Mouse (Mus musculus) liver, adult (tissue): Measurements from ENCODE around the gene Mcl1.
A peak's percentile ranks its signal among the peaks of the same experiment; 100 is the strongest.

ENCODE experiments used
- GATA4 ChIP-seq: IDR thresholded peaks from 2 replicates; pipeline ENCODE4 v1.6.1; 2014; ENCODE audit warnings: mild to moderate bottlenecking, low read length; ENCODE audit not compliant: insufficient replicate concordance

Gene Mcl1

DNA sequence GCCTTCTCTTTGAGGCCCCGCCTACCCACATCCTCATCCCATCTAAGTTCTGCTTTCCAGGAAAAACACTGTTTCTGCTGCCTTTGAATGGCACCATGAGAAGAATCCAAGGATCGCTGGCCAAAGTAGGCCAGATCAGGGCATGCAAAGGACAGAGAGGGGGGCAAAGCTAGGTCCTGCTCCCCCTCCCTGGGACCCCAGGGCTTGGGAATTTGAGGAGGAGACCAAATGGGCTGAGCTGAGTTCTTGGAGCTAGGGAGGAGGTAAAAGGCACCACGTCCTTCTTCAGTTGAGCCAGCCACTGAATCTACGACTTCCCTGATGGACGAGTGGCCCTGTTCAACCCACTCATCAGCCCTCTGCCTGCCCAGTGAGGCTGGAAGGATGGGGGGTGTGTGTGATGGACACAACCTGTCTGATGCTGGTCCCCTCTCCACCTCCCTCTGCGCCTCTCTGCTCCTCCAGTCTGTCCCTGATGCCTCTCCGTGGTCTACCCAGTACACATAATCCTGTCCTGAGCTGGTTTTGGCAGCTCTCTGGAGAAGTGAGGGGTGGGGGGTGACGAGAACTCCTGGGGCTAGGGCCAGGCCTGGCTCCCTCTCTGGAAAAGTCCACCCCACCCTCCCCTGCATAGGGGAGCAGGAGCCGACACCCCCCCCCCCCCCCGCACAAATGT, 28.0 kb downstream of the Mcl1 start:
- TF ChIP-seq GATA4 = no peak

DNA sequence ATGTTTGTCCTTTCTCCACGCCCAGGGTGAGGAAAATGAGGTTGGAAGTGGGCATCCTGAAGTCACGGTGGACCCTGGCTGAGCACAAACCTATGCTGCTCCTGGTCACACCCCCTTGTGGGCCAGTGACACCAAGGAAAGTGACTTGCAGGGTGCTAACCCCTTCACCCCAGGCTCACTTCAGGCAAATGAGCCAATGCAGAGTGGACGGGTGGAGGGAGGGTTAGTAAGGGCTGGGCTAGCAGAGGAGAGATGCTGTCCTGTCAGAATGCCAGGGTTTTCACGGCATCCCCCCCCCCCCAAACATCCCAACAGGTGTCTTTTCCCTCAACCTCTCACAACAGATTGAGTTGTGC, 28.6 kb downstream of the Mcl1 start:
- TF ChIP-seq GATA4 = no peak

DNA sequence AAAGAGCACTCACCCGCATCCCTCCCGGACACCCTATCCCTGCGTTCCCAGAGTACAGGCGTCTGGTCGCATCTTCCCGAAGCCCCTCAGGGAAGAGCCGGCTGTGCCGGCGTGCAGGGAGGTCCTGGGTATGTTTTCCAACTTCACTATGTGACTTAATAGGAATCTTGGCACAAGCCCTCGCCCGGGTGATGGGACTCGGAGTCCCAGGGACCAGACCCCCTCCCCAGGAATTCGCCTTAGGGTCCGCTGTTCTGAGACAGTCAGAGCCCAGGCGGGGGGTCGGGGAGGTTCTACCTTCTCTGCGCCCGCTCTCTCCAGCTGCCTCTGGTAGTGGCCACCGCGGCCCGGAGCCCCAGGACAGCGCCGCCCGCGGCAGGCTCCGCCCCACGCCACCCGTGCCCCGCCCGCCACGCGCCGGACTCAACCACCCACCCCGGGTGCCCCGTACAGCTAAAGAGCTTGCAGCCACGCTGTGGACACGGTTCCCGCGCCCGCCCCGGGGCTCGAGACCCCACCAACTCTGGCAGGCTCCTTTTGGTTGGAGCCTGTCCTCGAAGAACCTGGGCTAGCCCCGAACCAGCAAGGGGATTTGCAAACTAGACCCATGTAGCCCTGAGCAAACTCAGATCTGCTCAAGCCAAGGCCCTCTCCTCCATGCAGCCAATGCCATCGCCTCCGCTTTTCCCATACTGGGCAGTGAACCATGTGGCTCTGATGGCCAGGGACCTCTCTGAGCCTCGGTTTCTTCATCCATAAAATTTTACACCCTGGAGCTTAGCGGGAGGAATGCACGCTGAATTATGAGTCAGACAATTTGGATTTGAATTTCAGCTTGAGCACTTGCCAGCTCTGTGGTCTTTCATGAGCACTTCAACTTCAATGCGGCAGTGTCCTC, 29.2 kb downstream of the Mcl1 start, which contains the start of gene Adamtsl4:
Adamtsl4 (minus strand) TSS at position 394 of the 898 bp plus-strand sequence.
- TF ChIP-seq GATA4 = no peak

DNA sequence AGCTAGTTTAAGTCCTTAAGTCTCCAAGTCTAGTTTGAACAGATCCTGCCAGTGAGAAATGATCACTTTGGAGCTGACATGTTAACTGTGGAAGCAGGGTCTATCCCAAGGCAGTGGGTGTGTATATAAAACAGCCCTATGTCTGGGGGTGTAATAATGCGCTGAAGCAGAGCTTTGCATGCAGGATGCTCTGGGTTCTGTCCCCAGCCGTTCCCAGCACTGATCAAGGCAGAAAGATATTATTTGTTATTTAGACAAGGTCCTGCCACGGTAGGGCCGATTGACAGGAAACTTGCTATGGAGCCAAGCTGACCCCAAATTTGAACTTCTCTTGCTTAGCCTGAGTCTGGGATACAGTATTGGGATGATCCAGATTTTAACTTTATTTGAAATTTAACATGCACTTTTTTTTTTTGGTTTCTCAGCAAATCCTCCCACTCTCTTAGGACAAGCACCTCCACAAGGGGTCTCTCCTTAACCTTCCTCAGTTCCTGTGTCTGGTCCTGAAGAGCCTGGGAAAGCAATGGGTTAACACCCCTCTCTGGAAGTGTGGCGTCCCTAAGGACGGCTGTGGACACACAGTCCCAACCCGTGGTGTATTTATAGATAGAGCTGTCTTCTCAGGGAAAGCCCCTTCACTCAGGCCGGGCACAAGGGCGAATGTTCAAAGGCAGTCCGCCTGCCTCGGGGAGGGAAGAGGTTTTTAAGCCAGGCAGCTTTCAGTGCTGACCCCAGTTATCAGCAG, 30.8 kb downstream of the Mcl1 start:
- TF ChIP-seq GATA4 = no peak

DNA sequence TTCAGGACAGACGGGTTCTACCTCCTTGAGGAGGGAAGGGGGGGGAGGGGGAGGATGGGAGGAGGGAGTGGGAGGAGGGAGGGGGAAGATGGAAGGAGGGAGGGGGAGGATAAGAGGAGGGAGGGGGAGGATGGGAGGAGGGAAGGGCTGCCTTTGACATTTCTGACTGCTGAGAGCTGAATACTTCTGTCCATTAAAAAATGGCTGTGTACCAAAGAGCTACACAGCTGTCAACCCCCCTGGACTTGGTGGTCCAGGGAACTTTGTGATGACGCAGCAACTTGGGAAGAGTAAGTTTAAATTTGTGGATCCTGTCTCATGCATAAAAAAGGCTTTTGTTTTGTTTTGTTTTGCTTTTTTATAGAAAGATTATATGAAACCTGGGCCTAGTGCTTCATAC, 31.4 kb downstream of the Mcl1 start:
- TF ChIP-seq GATA4 = no peak

DNA sequence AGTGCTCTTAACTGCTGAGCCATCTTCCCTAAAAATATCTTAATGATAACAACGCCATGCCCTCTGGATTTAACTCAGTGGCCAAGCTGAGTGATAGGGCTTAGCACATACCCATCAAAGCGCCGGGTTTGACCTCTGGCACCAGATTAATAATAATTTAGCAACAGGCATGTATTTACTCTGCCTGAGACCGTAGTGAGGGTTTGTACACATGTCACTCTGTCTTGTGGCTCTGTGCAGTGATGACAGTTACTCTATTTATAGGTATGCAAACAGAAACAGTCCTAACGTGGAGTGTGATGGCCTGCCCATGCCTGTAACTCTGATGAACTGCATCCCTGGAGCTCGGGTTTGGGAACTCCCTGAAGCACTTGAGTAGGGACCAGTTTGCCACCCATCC, 34.1 kb downstream of the Mcl1 start:
- peak; percentile 66; the same call in 1 of the 2 replicates for TF ChIP-seq GATA4

DNA sequence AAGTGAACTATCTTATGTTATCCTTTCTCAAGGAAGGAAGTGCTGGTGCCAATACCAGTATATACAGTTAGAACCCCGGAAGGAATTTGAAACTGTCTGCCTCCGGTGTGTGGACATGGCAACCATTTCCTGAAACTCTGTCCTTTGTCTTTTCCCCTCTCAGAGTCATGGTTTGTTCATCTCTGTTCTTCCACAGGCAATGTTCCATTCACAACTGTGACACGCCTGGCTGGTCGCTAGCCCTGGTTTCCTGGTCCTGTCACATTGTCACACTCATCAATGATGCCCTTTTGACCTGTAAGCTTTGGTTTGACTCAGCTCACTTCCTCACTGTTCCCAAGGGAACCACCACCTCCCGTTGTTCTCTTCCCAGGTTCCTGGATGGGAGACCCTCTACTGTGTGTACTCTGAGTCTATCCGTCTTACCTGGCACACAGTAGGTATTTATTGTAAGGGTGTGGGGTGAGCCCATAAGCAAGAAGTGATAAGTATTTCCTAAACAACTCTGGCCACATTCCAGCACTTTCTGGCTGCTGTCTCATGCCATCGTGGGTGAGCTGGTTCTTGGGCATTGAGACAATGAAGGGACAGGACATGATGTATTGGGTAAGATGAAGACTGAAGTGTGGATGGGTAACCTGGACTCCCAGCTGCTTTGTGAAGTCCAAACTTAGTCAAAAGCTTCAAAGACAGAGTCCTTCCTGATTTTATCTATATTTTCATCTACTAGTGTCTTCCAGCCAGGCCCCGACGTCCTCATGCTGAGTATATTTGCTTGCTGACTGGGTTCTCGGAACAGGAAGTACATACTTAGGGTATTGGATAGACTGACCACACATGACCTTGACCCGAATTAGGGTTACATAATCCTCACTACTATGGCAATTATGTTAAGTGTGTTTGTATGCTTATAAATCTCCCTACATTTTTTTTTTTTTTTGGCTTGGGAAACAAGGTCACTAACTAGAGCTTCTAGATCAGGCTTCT, 35.5 kb downstream of the Mcl1 start:
- no peak for TF ChIP-seq GATA4

DNA sequence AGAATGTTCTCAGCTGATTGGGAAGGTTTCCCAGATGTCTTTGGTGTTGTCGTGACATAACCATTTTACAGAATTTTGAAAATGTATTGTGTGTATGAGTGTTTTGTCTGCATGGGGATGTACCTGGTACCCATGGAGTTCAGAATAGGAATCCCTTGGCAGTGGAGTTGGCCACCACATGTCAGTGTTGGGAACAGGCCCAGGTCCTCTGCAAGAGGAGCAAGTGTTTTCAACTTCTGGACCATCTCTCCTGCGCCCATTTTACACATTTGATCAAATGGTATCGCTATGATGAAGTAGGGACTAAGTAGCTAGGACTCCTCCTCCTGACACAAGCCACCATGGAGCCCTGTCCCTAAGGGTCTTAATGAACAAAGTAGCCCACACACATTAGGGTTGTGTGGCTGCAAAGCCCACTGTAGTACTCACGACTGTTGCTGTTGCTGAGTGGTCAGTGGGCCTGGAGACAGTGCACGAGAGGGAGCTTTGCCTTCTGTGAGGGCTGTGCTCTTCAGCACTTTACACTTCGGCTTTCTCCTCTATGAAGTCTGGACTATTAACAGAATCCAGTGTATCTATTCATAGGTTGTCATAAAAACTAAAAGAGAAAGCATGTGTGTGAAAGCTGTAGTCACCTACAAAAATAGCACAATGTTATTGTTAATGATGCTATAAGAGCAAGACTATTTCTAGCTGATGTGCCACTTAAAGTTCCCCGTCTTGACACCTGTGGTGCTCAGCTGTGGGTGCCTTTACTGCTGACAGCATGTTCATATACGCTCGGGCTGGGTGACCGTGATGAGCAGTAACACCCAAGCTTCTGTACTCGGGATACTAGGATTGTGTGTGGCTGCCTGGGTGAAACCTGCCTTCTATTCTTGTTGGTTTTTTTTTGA, 36.5 kb downstream of the Mcl1 start:
- TF ChIP-seq GATA4 = no peak

DNA sequence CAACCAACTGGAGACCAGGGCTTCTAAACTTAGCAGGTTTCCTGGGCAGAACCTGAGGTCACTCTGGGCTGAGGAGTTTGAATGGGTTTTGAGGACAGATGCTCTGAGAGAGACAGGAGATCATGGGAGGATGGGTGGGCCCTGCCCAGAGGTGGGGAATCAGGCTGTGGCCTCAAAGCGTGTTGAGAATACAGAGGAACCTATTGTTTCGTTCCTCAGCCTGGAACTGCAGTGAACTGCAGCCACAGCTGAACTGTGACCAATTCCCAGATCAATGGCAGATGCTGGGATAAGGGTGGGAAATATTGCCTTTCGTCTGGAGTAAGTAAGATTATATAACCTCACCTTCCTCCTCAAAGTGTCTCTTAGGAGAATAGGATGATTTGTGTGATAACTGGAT, 37.2 kb downstream of the Mcl1 start:
- TF ChIP-seq GATA4 = no peak

DNA sequence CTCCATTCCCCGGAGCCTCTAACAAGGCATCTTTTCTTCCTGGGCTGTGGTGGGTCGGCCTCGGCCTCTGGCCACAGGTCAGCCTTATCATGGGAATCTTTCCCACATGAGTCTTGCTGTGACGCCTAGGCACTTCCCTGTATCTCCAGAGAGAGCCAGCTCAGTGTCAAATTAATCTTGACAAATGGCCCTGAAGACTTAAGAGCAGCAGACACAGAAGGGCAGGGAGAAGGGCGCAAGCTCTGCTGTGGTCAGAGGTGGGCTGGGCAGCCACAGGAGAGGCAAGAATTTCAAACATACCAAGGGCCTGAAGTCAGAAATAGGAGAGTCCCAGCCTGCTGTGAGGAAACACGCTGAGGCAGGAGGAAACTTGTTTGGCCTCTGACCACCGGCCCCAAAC, 37.8 kb downstream of the Mcl1 start:
- no peak for TF ChIP-seq GATA4

DNA sequence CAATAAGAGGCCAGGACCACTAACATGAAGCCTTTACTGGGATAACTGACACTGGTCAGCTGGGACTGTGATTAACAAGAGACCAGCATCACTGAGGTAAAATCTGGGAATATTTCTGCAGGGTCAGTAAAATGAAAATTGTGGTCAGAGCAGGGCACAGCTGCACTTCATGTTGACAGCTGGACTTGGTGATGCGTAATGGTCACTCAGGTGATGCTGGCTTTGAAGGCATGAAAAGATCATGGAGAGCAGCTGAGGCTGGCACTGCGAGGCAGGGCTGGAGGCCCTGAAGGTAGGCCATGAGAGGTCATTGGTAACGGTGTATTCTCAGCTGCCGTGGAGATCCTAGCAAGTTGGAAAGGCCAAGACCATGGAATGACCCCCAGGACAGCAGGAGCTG, 39.7 kb downstream of the Mcl1 start:
- no peak for TF ChIP-seq GATA4

DNA sequence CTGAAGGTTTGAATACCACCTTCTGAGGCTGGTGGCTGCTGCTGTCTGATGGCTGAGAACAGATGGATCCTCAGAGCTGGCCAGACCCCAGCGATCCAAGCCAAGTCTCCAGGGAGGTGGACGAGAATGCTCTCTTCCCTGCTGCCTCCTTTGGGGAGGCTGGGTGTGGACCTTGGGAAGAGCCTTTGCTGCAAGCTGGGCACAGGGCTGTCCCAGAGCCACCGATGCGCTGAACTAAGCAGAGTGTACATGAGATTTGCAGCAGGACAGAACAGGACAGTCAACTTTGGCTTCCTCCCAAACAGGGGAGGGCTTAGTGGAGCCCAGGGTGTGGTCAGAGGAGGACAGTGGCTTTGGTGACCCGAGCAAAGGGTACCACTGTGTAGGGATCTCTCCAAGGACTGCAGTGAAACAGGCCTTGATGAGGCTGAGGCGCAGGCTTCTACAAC, 41.7 kb downstream of the Mcl1 start:
- TF ChIP-seq GATA4 = no peak

DNA sequence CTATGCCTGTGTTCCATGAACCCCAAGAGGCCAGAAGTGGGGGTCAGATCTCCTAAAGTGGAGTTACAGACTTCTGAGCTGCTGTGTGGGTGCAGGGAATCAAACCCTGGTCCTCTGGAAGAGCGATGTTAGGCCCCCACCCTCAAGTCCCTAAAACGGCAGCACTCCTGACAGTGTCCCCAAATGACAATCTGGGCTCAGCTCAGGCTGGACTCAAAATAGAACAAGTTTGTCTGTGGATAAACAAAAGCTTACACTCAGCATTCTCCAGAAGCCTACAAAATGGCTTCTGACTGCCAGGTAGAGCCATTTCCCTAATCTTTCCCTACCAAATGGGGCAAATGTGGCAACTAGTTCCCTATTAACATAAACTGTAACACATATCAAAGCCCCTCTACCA, 42.5 kb downstream of the Mcl1 start:
- TF ChIP-seq GATA4 = no peak
